Mouse (Mus musculus) kidney, postnatal 0 days (tissue): Measurements from ENCODE around the gene Smoc1. TPM values are rescaled to one million over a fixed set of nuclear protein-coding genes. Genes with fewer than 3 reads are reported as not detected.

ENCODE experiments used
- ATAC-seq: fragments of 200-750 bp; cut with Nextera tagmentation; replicated peaks from 2 replicates; pipeline ENCODE4 v1.8.0; 2017; ENCODE audit warnings: low read depth, moderate number of reproducible peaks, moderate TSS enrichment, moderate library complexity; ENCODE audit not compliant: low FRiP score
- DNase-seq: peaks from one replicate; pipeline ENCODE4 v3.0.0-alpha.2; 2016; ENCODE audit warnings: low spot score
- H3K27ac ChIP-seq: fragments of 300-500 bp; sonication (generic); 2 replicates; pipeline ENCODE4 v1.5.1; 2014; ENCODE audit warnings: mild to moderate bottlenecking
- H3K27me3 ChIP-seq: fragments of 300-500 bp; sonication (generic); 2 replicates; pipeline ENCODE4 v1.6.1; 2014; ENCODE audit warnings: low read length, mixed read lengths; ENCODE audit not compliant: insufficient read depth
- H3K36me3 ChIP-seq: fragments of 300-500 bp; sonication (generic); 2 replicates; pipeline ENCODE4 v1.6.1; 2014; ENCODE audit warnings: low read length, mixed read lengths; ENCODE audit not compliant: insufficient read depth
- H3K4me1 ChIP-seq: fragments of 300-500 bp; sonication (generic); replicated peaks from 2 replicates; pipeline ENCODE4 v1.6.1; 2014; ENCODE audit warnings: antibody characterized with exemption, low read length, mixed read lengths; ENCODE audit not compliant: insufficient read depth
- H3K4me2 ChIP-seq: fragments of 300-500 bp; sonication (generic); 2 replicates; pipeline ENCODE4 v1.6.1; 2014; ENCODE audit warnings: mild to moderate bottlenecking, low read length, moderate library complexity, mixed read lengths
- H3K4me3 ChIP-seq: fragments of 300-500 bp; sonication (generic); replicated peaks from 2 replicates; pipeline ENCODE4 v1.5.1; 2014; ENCODE audit warnings: low read depth, low read length
- H3K9ac ChIP-seq: fragments of 300-500 bp; sonication (generic); 2 replicates; pipeline ENCODE4 v1.6.1; 2014; ENCODE audit warnings: low read depth, low read length
- H3K9me3 ChIP-seq: fragments of 300-500 bp; sonication (generic); replicated peaks from 2 replicates; pipeline ENCODE4 v1.6.1; 2016; ENCODE audit warnings: low read length, inconsistent platforms, mixed read lengths
- CTCF ChIP-seq: IDR thresholded peaks from 2 replicates; pipeline ENCODE4 v1.5.1; 2016; ENCODE audit warnings: antibody characterized with exemption, low read depth, mild to moderate bottlenecking, moderate library complexity
- WGBS: fragments of 180-500 bp; shearing (Covaris S2); extraction: QIAGEN DNeasy Blood & Tissue Kit; methylation state at CpG from one replicate; pipeline ENCODE4 v1.1.7; 2014; 5-methylcytosine and 5-hydroxymethylcytosine counted together
- polyA plus RNA-seq: library from polyadenylated mRNA; unstranded; fragments of >200 nt; fragmentation: Nextera tagmentation; extraction: Ambion mirVana; gene quantifications from 2 replicates; pipeline ENCODE4 v1.2.1, GENCODE M21; 2015

Smoc1 gene
- polyA plus RNA-seq, 1 experiment from 2014 or later, result 0.72 TPM

DNA sequence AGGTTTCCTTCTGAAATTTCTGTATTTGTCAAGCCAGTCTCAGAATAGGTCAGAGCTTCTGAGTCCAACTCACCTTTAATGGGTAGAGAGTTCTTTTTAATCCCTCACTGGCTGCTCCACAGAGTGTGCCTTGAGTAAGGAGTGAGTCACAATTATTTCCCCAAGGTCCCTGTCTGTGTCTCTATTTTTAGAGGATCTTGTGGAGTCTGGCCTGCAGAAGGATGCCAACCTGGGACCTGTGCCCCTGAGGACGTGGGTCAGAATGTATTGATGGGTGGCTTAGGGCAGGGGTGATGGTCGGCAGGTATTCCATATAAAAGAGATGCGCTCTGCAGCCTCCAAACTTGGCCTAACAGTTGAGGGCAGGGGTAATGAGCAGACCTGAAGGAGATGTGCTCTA is 115.6 kb downstream of the Smoc1 start:
- WGBS, result 83% methylated on average over 3 of the region's 3 CpGs

DNA sequence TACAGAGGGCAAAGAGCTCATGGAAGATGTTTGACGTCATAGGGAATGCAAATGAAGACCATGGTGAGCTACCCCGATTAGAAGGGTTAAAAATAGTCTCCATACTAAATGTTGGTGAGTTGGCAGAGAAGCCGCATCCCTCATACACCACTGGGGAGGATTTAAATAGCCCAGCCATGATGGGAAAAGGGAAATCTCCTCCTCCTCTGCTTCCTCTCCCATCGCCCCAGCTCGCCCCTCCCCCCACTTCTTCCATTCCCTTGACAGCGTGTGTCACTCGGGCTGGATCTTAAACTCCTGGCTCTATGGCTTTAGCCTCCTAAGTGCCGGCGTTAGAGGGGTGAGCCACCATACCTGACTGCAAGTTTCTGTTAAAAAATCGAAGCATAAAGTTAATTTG is 117.6 kb downstream of the Smoc1 start:
- WGBS, result 50% methylated on average over 10 of the region's 10 CpGs
- no peak for TF ChIP-seq CTCF
- no peak overlapping the region for H3K4me2 ChIP-seq
- H3K36me3 ChIP-seq, result no peaks in the 10 kb centered on the region
- no peaks in the 10 kb centered on the region for H3K4me1 ChIP-seq
- no peak overlapping the region for H3K27ac ChIP-seq
- H3K27me3 ChIP-seq, result no peaks in the 10 kb centered on the region
- no peak for ATAC-seq
- H3K4me3 ChIP-seq, result no peak overlapping the region
- no peaks in the 10 kb centered on the region for H3K9me3 ChIP-seq
- no peak overlapping the region for H3K9ac ChIP-seq
- DNase-seq, result no peak

More for the DNA sequence above, 115.6 kb downstream of the Smoc1 start:
- Histone ChIP-seq H3K4me2 (no peak overlapping the region), H3K27me3 (no peaks in the 10 kb centered on the region), H3K9me3 (no peaks in the 10 kb centered on the region), H3K4me3 (no peak overlapping the region), H3K27ac (no peak overlapping the region), H3K9ac (no peak overlapping the region), H3K4me1 (no peaks in the 10 kb centered on the region), H3K36me3 (no peaks in the 10 kb centered on the region)
- DNase-seq (no peak), ATAC-seq (no peak)
- no peak for TF ChIP-seq CTCF

- H3K27me3 ChIP-seq, result no peaks in the 10 kb centered on the region
- H3K4me2 ChIP-seq, result no peak overlapping the region
- no peaks in the 10 kb centered on the region for H3K9me3 ChIP-seq
- H3K36me3 ChIP-seq, result no peaks in the 10 kb centered on the region
- no peak overlapping the region for H3K4me3 ChIP-seq
- no peak overlapping the region for H3K27ac ChIP-seq
- no peak for DNase-seq
- 69% methylated on average over 10 of the region's 10 CpGs for WGBS
- TF ChIP-seq CTCF, result no peak
- H3K9ac ChIP-seq, result no peak overlapping the region
- H3K4me1 ChIP-seq, result no peaks in the 10 kb centered on the region
- no peak for ATAC-seq
Measured at GRCm38 (mm10) chr12:81146417-81147180, 120.0 kb downstream of the Smoc1 start.

GRCm38 (mm10) chr12:81147956-81148355 is 121.3 kb downstream of the Smoc1 start:
- Histone ChIP-seq H3K4me1 (no peaks in the 10 kb centered on the region), H3K27ac (no peak overlapping the region), H3K36me3 (no peaks in the 10 kb centered on the region), H3K9me3 (no peaks in the 10 kb centered on the region), H3K9ac (no peak overlapping the region), H3K4me2 (no peak overlapping the region), H3K27me3 (no peaks in the 10 kb centered on the region), H3K4me3 (no peak overlapping the region)
- 83% methylated on average over 6 of the region's 6 CpGs for WGBS
- no peak for ATAC-seq
- TF ChIP-seq CTCF, result no peak
- no peak for DNase-seq

DNA sequence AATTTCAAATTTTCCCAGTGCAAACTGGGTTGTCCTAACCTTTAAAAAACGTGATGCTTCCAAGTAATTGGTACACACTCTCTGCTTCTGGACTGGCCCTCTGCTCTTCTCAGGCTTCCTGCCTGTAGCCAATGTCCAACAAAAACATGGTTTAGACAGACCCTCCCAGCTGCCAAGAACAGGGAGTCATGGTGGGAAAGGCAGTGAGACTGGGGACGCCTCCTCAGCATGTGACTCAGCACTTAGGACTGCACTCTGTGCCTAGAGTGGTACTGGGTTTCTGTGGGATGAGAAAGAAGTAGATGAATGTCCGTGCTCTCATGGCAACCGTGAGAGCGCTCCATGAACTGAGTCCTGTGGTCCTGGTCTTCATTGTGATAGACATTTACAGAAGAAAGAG is 124.3 kb downstream of the Smoc1 start:
- TF ChIP-seq CTCF, result no peak
- no peaks in the 10 kb centered on the region for H3K9me3 ChIP-seq
- H3K36me3 ChIP-seq, result no peaks in the 10 kb centered on the region
- WGBS, result 78% methylated on average over 5 of the region's 5 CpGs
- H3K4me2 ChIP-seq, result no peak overlapping the region
- no peak for ATAC-seq
- H3K4me3 ChIP-seq, result no peak overlapping the region
- H3K4me1 ChIP-seq, result no peaks in the 10 kb centered on the region
- no peak overlapping the region for H3K9ac ChIP-seq
- no peak for DNase-seq
- no peaks in the 10 kb centered on the region for H3K27me3 ChIP-seq
- no peak overlapping the region for H3K27ac ChIP-seq

DNA sequence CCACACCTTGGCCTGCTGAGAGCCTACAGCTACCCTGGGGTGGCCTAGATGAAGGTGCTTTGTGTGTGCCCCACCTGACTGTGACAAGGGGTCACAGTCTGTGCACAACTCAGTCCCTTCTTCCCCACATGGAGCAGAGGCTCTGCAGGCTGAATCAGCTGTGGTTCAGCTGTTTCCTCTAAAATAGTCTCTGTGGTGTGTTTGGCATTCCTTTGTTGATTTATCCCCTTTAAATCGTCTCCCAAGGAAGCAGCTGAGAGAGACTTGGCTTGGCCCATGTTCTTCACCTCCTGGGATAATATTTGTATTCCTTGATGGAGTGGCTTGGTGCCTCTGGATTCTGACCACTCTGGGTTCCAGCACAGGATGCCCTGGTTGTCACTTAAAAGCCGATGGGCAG is 125.5 kb downstream of the Smoc1 start:
- Histone ChIP-seq H3K4me1 (no peaks in the 10 kb centered on the region), H3K27me3 (no peaks in the 10 kb centered on the region), H3K36me3 (no peaks in the 10 kb centered on the region), H3K4me2 (no peak overlapping the region), H3K9me3 (no peaks in the 10 kb centered on the region), H3K9ac (no peak overlapping the region), H3K27ac (no peak overlapping the region), H3K4me3 (no peak overlapping the region)
- no peak for DNase-seq
- WGBS, result 52% methylated on average over 2 of the region's 2 CpGs
- ATAC-seq, result no peak
- TF ChIP-seq CTCF, result no peak

GRCm38 (mm10) chr12:81155675-81156074 is 129.1 kb downstream of the Smoc1 start:
- Histone ChIP-seq H3K4me2 (no peak overlapping the region), H3K27me3 (no peaks in the 10 kb centered on the region), H3K36me3 (no peaks in the 10 kb centered on the region), H3K9ac (no peak overlapping the region), H3K4me3 (no peak overlapping the region), H3K9me3 (no peaks in the 10 kb centered on the region), H3K27ac (no peak overlapping the region), H3K4me1 (no peaks in the 10 kb centered on the region)
- no peak for TF ChIP-seq CTCF
- no peak for ATAC-seq
- WGBS, result 66% methylated on average over 6 of the region's 6 CpGs
- DNase-seq, result no peak
